Mouse (Mus musculus): ENCODE data around the gene Gm5148. TPM values are rescaled to one million over a fixed set of nuclear protein-coding genes. Genes with fewer than 3 reads are reported as not detected.

The Gm5148 gene
- polyA plus RNA-seq, 1 experiment: 5.8 TPM

DNA sequence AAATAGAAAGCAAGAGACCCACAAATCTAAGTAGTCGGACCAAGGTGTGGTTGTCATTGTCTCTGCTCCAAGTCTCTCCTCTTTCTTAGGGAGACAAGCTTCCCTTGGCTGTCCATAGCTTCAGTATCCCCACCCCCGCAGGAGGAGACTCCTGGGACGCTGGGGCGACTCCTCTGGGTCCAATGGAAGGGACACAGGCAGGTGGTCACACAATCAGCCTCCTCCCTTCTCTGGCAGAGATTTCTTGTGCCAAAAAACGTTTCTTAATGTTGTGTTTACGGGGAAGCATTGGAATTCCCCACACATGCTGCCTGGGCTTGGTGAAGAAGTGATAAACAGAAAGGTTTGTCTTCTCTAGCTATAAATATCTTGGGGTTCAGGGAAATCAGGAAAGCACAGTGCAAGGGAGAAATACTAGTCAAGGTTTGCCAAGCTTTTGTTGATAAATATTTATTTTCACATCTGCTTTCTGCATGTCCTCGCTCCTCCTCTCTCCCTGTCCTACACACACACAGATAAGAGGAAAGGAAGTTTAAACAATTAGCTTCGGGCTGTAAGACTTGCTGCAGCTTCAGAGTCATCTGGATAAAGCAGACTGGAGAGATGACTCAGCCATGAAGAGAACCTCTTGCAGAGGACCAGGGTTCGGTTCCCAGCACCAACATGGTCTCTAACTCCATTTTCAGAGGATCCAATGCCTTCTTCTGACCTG lies 34.5 kb upstream of the Gm5148 start:
- no peaks in the 10 kb centered on the region for H3K27me3 ChIP-seq (ENCODE audit: control insufficient read depth, insufficient read depth, insufficient read length)
- H3ac ChIP-seq (ENCODE audit: control insufficient read depth, insufficient read length, low read depth): no peak overlapping the region
- H3K4me3 ChIP-seq (ENCODE audit: insufficient read depth, poor library complexity, severe bottlenecking): no peak overlapping the region
- H3K79me2 ChIP-seq (ENCODE audit: control insufficient read depth, insufficient read depth): no peaks in the 10 kb centered on the region
- H3K36me3 ChIP-seq (ENCODE audit: control insufficient read depth, insufficient read depth): no peaks in the 10 kb centered on the region
- TF ChIP-seq CEBPB (IDR thresholded peaks at IDR 0.05; ENCODE audit: low read depth) (no peak), MYOD1 (IDR thresholded peaks at IDR 0.05; ENCODE audit: control insufficient read depth, insufficient read length, low read depth) (no peak), MAX (IDR thresholded peaks at IDR 0.05) (no peak), FOSL1 (IDR thresholded peaks at IDR 0.05; ENCODE audit: insufficient read depth, low read length, poor library complexity, severe bottlenecking) (no peak), USF1 (IDR thresholded peaks at IDR 0.05; ENCODE audit: low read depth) (no peak), MYOG (IDR thresholded peaks at IDR 0.05; ENCODE audit: control insufficient read depth, extremely low read depth, insufficient read length) (no peak), CTCF (IDR thresholded peaks at IDR 0.05; ENCODE audit: control insufficient read depth, insufficient read depth, insufficient read length) (no peak)
- H3K79me3 ChIP-seq (ENCODE audit: low read depth): no peaks in the 10 kb centered on the region

- TF ChIP-seq MYOD1 (IDR thresholded peaks at IDR 0.05; ENCODE audit: control insufficient read depth, insufficient read length, low read depth): no peak
- H3K36me3 ChIP-seq (ENCODE audit: control insufficient read depth, insufficient read depth): no peaks in the 10 kb centered on the region
- no peaks in the 10 kb centered on the region for H3K79me2 ChIP-seq (ENCODE audit: control insufficient read depth, insufficient read depth)
- no peak overlapping the region for H3ac ChIP-seq (ENCODE audit: control insufficient read depth, insufficient read length, low read depth)
- no peaks in the 10 kb centered on the region for H3K27me3 ChIP-seq (ENCODE audit: control insufficient read depth, insufficient read depth, insufficient read length)
- no peak overlapping the region for H3K4me3 ChIP-seq (ENCODE audit: insufficient read depth, poor library complexity, severe bottlenecking)
- no peaks in the 10 kb centered on the region for H3K79me3 ChIP-seq (ENCODE audit: low read depth)
These were observed 33.8 kb upstream of the Gm5148 start for GRCm38 (mm10) chr3:37758124-37758523.

DNA sequence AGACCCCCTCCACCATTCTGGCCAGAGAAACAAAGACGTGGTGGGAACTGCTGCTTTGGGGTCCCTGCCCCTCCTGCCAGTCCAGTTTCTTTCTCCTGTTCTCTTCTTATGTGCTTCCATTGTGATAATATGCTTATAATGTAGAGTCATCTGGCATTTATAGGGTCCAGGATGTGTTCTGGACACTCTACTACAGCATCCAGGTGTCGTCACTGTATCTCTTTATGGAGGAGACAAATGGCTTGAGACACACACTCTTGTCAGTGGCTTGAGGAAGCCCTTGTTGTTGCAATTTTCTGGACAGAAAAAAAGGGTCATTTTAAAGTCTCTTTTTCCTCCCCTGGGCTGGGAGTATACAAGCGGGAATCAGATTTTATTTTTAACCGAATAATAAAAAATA lies 33.3 kb upstream of the Gm5148 start:
- Histone ChIP-seq H3K36me3 (ENCODE audit: control insufficient read depth, insufficient read depth) (no peaks in the 10 kb centered on the region), H3K79me3 (ENCODE audit: low read depth) (no peaks in the 10 kb centered on the region), H3K27me3 (ENCODE audit: control insufficient read depth, insufficient read depth, insufficient read length) (no peaks in the 10 kb centered on the region), H3ac (ENCODE audit: control insufficient read depth, insufficient read length, low read depth) (no peak overlapping the region), H3K4me3 (ENCODE audit: insufficient read depth, poor library complexity, severe bottlenecking) (no peak overlapping the region), H3K79me2 (ENCODE audit: control insufficient read depth, insufficient read depth) (no peaks in the 10 kb centered on the region)
- TF ChIP-seq MYOG (IDR thresholded peaks at IDR 0.05; ENCODE audit: control insufficient read depth, extremely low read depth, insufficient read length): no peak
- no peak for TF ChIP-seq MYOD1 (IDR thresholded peaks at IDR 0.05; ENCODE audit: control insufficient read depth, insufficient read length, low read depth)
- no peak for TF ChIP-seq FOSL1 (IDR thresholded peaks at IDR 0.05; ENCODE audit: insufficient read depth, low read length, poor library complexity, severe bottlenecking)
- TF ChIP-seq CEBPB (IDR thresholded peaks at IDR 0.05; ENCODE audit: low read depth): no peak
- TF ChIP-seq MAX (IDR thresholded peaks at IDR 0.05): no peak
- no peak for TF ChIP-seq CTCF (IDR thresholded peaks at IDR 0.05; ENCODE audit: control insufficient read depth, insufficient read depth, insufficient read length)
- no peak for TF ChIP-seq USF1 (IDR thresholded peaks at IDR 0.05; ENCODE audit: low read depth)

- Histone ChIP-seq H3K79me3 (ENCODE audit: low read depth) (no peaks in the 10 kb centered on the region), H3K36me3 (ENCODE audit: control insufficient read depth, insufficient read depth) (no peaks in the 10 kb centered on the region), H3K4me3 (ENCODE audit: insufficient read depth, poor library complexity, severe bottlenecking) (no peak overlapping the region), H3K27me3 (ENCODE audit: control insufficient read depth, insufficient read depth, insufficient read length) (no peaks in the 10 kb centered on the region), H3ac (ENCODE audit: control insufficient read depth, insufficient read length, low read depth) (no peak overlapping the region), H3K79me2 (ENCODE audit: control insufficient read depth, insufficient read depth) (no peaks in the 10 kb centered on the region)
- TF ChIP-seq MAX (IDR thresholded peaks at IDR 0.05): no peak
- TF ChIP-seq MYOD1 (IDR thresholded peaks at IDR 0.05; ENCODE audit: control insufficient read depth, insufficient read length, low read depth): no peak
- TF ChIP-seq USF1 (IDR thresholded peaks at IDR 0.05; ENCODE audit: low read depth): no peak
- TF ChIP-seq MYOG (IDR thresholded peaks at IDR 0.05; ENCODE audit: control insufficient read depth, extremely low read depth, insufficient read length): no peak
- TF ChIP-seq CTCF (IDR thresholded peaks at IDR 0.05; ENCODE audit: control insufficient read depth, insufficient read depth, insufficient read length): no peak
- TF ChIP-seq CEBPB (IDR thresholded peaks at IDR 0.05; ENCODE audit: low read depth): no peak
- TF ChIP-seq FOSL1 (IDR thresholded peaks at IDR 0.05; ENCODE audit: insufficient read depth, low read length, poor library complexity, severe bottlenecking): no peak
These were observed 31.7 kb upstream of the Gm5148 start for GRCm38 (mm10) chr3:37756005-37756404.

GRCm38 (mm10) chr3:37754639-37755038 lies 30.3 kb upstream of the Gm5148 start:
- TF ChIP-seq USF1 (IDR thresholded peaks at IDR 0.05; ENCODE audit: low read depth) (no peak), MYOD1 (IDR thresholded peaks at IDR 0.05; ENCODE audit: control insufficient read depth, insufficient read length, low read depth) (no peak), CTCF (IDR thresholded peaks at IDR 0.05; ENCODE audit: control insufficient read depth, insufficient read depth, insufficient read length) (no peak), FOSL1 (IDR thresholded peaks at IDR 0.05; ENCODE audit: insufficient read depth, low read length, poor library complexity, severe bottlenecking) (no peak), MAX (IDR thresholded peaks at IDR 0.05) (no peak), CEBPB (IDR thresholded peaks at IDR 0.05; ENCODE audit: low read depth) (no peak), MYOG (IDR thresholded peaks at IDR 0.05; ENCODE audit: control insufficient read depth, extremely low read depth, insufficient read length) (no peak)
- Histone ChIP-seq H3K4me3 (ENCODE audit: insufficient read depth, poor library complexity, severe bottlenecking) (no peak overlapping the region), H3K36me3 (ENCODE audit: control insufficient read depth, insufficient read depth) (no peaks in the 10 kb centered on the region), H3ac (ENCODE audit: control insufficient read depth, insufficient read length, low read depth) (no peak overlapping the region), H3K79me2 (ENCODE audit: control insufficient read depth, insufficient read depth) (no peaks in the 10 kb centered on the region), H3K27me3 (ENCODE audit: control insufficient read depth, insufficient read depth, insufficient read length) (no peaks in the 10 kb centered on the region), H3K79me3 (ENCODE audit: low read depth) (no peaks in the 10 kb centered on the region)

DNA sequence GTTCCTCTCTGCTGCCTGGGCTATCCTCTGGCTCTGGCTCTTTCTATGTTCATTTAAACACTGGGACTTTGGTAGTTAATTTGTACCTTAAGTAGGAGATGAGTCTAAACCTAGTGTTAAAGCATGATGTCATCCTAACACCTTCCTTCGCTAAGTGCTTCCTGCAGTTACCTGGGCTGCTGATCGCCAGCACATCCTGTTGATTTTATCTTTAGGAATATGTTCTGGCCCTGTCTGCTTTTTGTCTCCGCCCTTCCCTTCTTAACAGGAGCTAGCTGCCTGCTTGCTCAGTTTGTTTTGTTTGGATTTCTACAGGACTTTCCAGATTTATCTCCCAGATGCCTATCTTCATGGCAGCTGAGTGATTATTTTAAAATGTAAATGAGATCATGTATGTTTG lies 28.9 kb upstream of the Gm5148 start:
- Histone ChIP-seq H3K27me3 (ENCODE audit: control insufficient read depth, insufficient read depth, insufficient read length) (no peaks in the 10 kb centered on the region), H3K79me3 (ENCODE audit: low read depth) (no peaks in the 10 kb centered on the region), H3K36me3 (ENCODE audit: control insufficient read depth, insufficient read depth) (no peaks in the 10 kb centered on the region), H3ac (ENCODE audit: control insufficient read depth, insufficient read length, low read depth) (no peak overlapping the region), H3K79me2 (ENCODE audit: control insufficient read depth, insufficient read depth) (no peaks in the 10 kb centered on the region), H3K4me3 (ENCODE audit: insufficient read depth, poor library complexity, severe bottlenecking) (no peak overlapping the region)
- TF ChIP-seq USF1 (IDR thresholded peaks at IDR 0.05; ENCODE audit: low read depth) (no peak), MYOG (IDR thresholded peaks at IDR 0.05; ENCODE audit: control insufficient read depth, extremely low read depth, insufficient read length) (no peak), MAX (IDR thresholded peaks at IDR 0.05) (no peak), FOSL1 (IDR thresholded peaks at IDR 0.05; ENCODE audit: insufficient read depth, low read length, poor library complexity, severe bottlenecking) (no peak), CTCF (IDR thresholded peaks at IDR 0.05; ENCODE audit: control insufficient read depth, insufficient read depth, insufficient read length) (no peak), CEBPB (IDR thresholded peaks at IDR 0.05; ENCODE audit: low read depth) (no peak), MYOD1 (IDR thresholded peaks at IDR 0.05; ENCODE audit: control insufficient read depth, insufficient read length, low read depth) (no peak)

Data from C2C12 (cell line).